Mouse (Mus musculus): ENCODE data around the gene Snx29.

DNA sequence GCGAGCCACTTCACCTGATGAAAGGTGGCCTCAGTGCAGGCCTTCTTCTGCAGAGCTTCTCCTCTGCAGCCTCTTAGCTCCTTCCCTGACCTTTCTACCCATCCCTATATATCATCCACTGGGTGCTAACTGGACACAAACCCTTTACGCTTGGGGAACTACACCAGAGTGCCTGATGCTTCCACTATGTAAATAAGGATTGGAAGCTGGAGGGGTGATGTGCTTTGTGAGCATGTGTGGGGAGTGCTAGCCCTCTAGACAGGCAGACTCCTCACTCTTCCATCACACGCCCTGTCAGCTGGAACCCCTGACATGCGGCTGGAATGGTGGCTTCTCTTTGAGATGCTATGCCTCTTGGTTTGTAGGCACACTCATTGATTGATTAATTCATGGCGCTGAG is 370.0 kb downstream of the Snx29 start:
- TF ChIP-seq CTCF (conservative IDR thresholded peaks at IDR 0.05; ENCODE audit: low read length) (no peak), POU5F1 (IDR thresholded peaks at IDR 0.05; ENCODE audit: borderline replicate concordance, low read length) (no peak)

Measured in E14TG2a.4 (cell line).